Mouse (Mus musculus): ENCODE measurements at regions not wholly inside any gene's neighbourhood (a gene's known extent, or its start where the extent isn't known, plus 50 kb on each side); places are given as distances from the start of the nearest gene placed in this dataset.

DNA sequence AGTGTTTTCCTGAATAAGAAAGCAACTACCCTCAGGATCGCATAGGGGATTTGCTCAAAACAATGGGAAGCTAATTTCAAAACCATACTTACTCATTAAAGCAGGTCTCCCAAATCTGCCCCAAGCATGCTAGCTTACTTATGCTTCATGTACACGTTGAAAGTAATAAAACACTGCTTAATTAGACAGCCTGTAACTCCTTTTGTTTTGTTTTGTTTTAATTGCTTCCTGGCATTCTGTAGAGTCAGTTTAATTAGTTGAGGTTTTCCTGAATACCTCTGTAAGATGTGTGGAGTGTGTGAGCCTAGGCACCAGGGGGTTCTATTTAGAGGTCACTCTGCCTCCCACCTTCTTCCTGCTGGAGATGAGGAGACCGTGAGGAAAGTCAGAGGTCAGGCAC lies 147.9 kb downstream of the Nufip1 start:
- no peak for TF ChIP-seq POLR2A (IDR thresholded peaks at IDR 0.05; ENCODE audit: control insufficient read depth in 1 of 2, insufficient read depth in 1 of 2, low read depth in 1 of 2, low read length in 2 of 2, poor library complexity in 1 of 2)
- TF ChIP-seq GATA1 (IDR thresholded peaks at IDR 0.05; ENCODE audit: low read depth, low read length), result no peak
- TF ChIP-seq CTCF (IDR thresholded peaks at IDR 0.05 in 2 of 3, conservative IDR thresholded peaks at IDR 0.05 in 1 of 3; ENCODE audit: control insufficient read depth in 1 of 3, insufficient read depth in 1 of 3, low read depth in 2 of 3, low read length in 3 of 3, poor library complexity in 1 of 3, severe bottlenecking in 1 of 3), result no peak
- no peak for TF ChIP-seq HCFC1 (IDR thresholded peaks at IDR 0.05; ENCODE audit: low read depth, low read length)
- TF ChIP-seq TCF12 (IDR thresholded peaks at IDR 0.05; ENCODE audit: low read depth, low read length), result no peak
- no peak for TF ChIP-seq SMC3 (IDR thresholded peaks at IDR 0.05; ENCODE audit: low read depth, low read length)
- no peak for TF ChIP-seq TAL1 (IDR thresholded peaks at IDR 0.05; ENCODE audit: low read length)
- TF ChIP-seq MXI1 (IDR thresholded peaks at IDR 0.05; ENCODE audit: low read depth, low read length), result no peak
- no peak for TF ChIP-seq USF1 (IDR thresholded peaks at IDR 0.05; ENCODE audit: low read depth, low read length)
- TF ChIP-seq EP300 (IDR thresholded peaks at IDR 0.05; ENCODE audit: low read depth in 1 of 2, low read length in 2 of 2), result no peak
- TF ChIP-seq MAX (IDR thresholded peaks at IDR 0.05; ENCODE audit: low read length), result no peak
